Mouse (Mus musculus): ENCODE results near the gene Wipf1.
A peak's percentile ranks its signal among the peaks of the same experiment; 100 is the strongest.
"Not testable (repeated sequence)": the region's sequence is repeated elsewhere in the genome, so short reads cannot be mapped to it uniquely, and the experiment has no call there.

Wipf1 gene

GRCm38 (mm10) chr2:73506337-73506736 is 23.2 kb downstream of the Wipf1 start:
- DNase-seq (ENCODE audit: low spot score in 2 of 2): not testable (repeated sequence)

DNA sequence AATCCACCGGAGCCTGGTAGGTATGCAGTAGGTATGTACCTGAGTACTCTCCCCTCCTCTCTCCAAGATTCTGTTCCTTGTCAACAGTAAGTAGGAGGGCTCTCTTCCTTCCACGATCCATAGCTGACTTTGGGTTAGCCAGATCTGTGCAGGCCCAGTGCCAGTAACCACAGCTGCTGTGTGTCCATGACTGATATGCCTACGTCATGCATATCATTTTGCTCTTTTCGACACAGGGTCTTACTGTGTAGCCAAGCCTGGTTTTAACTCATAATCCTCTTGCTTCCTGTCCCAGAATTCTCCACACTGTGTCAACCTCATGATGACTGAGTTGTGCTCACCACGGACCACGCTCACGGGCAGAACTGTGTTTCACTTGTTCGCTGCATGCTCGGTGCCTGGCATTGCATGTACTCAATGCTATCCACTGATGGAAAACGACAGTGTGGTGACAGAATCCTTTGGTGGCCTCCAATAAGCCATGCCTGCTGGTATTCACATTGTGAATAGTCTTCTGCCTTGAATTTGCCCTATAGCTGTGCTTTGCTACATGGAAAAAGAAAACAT is 26.6 kb downstream of the Wipf1 start:
- no peak for DNase-seq (ENCODE audit: low spot score in 2 of 2)

GRCm38 (mm10) chr2:73500864-73501263 is 28.7 kb downstream of the Wipf1 start:
- no peak for DNase-seq (ENCODE audit: low spot score in 2 of 2)

- no peak for DNase-seq (ENCODE audit: low spot score in 2 of 2)
These were observed 31.2 kb downstream of the Wipf1 start for GRCm38 (mm10) chr2:73498322-73498721.

DNA sequence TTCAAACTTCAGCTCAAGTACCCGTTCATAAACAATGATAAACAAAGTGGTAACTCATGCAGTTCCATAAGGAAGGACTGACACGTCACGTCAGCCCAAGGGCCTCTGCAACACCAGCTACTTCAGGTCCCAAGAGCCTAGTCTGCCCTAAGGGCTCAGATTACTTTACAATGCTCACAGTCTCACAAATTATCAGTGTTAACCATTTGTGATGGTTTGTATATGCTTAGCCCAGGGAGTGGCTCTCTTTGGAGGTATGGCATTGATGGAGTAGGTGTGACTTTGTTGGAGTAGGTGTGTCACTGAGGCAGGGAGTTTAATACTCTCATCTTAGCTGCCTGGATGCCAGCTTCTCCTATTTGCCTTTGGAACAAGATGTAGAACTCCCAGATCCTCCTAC is 32.0 kb downstream of the Wipf1 start:
- no peak for DNase-seq (ENCODE audit: low spot score in 2 of 2)

DNA sequence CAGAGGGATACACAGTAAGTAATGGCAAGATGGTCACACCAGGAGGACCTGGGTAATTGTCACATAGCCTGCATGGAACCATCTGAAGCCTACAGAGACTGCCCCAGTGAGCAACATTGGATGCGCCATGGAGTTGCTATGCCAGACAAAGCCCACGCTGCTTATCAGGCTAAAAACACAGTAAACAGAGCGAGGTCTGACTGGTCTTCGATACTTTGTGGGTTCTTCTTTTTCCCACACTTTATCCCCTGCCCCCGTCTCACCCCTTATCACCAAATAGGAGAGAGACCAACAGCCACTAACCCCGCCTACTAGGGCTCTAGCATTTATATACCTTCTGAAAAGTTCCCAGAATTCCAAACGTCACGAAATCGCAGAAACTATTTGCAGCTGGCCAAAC is 32.6 kb downstream of the Wipf1 start:
- no peak for DNase-seq (ENCODE audit: low spot score in 2 of 2)

- no peak for DNase-seq (ENCODE audit: low spot score in 2 of 2)
These were observed 33.2 kb downstream of the Wipf1 start for GRCm38 (mm10) chr2:73496329-73496685.

- peak; percentile 68 to 70 for DNase-seq (ENCODE audit: low spot score in 2 of 2)
These were observed 33.8 kb downstream of the Wipf1 start for GRCm38 (mm10) chr2:73495617-73496328.

DNA sequence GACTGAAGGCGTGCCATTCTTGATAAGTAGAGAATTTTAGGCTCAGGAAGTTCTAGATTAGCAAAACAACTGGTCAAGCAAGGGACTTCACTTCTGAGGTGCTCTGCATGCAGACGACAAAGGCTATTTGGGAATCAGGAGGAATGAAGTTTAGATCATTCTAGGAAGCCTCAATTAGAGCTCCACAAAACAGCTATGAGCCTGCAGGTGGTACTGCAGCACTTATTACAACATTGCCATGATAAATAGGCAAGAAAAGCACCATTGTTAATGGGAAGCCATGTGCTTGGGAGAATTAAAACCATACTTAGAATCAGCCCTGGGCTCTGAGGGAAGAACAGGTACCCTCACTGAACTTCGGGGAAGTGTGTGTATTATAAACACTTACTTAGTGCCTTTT is 36.0 kb downstream of the Wipf1 start:
- no peak for DNase-seq (ENCODE audit: low spot score in 2 of 2)

DNA sequence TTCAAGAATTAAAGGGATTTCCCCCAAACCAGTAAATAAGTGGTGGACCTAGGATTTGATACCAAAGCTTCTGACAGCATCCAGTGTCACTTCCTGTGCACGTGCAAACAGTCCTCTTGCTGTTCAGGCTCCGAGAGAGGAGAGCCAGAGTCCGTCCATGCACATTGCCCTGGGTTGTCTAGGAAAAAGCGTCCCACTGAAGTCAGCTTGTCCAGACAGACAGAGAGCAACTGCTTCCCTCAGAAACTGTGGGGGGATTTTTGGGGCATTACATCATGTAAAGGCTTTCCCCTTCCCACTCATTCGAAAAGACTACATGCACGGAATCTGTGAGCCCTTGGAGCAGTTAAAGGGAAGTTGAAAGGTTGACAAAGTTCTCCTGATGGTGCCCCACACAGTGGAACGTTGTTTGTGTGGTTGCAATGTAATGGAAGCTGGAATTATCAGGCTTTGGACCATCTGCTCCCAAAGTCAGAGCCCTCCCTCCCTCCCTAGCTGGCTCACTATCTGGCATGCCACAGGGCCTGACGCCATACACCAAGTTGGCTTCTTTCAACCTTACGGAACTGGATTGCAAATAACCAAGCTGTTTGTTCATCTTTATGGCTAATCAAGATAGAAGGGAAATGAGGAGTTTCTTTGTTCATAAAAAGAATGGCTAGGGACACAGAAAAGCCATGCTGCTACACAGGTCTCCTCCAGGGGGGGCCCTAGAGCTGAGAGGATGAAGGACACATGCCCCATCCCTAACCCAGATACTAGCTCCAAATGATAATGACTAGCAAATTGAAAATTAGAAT is 37.9 kb downstream of the Wipf1 start:
- DNase-seq (ENCODE audit: low spot score in 2 of 2): peak; percentile 64 to 72

GRCm38 (mm10) chr2:73490466-73490865 is 39.1 kb downstream of the Wipf1 start:
- DNase-seq (ENCODE audit: low spot score in 2 of 2): no peak

DNA sequence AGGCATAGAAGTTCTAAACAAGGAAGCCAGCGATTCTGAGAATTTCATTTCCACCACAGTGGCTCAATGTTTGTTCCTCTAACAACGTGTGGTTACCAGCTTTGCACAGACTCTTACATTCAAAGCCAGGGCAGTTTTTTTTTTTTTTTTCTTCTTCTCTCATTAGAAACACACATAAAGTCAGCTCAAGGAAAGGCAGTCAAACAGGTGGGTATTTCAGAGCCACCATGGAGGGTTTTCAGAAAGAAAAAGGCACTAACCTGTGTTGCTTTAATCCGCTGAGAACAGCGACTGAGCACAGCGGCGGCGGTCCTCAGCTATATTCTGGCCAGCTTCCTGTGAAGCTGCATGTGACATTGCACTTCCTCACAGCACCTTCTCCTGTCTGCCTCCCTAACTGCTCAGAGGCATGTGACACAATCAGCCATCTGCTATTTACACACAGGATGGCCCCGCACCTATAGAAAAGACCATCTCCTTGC is 43.4 kb downstream of the Wipf1 start:
- peak; percentile 76 to 79 for DNase-seq (ENCODE audit: low spot score in 2 of 2)

- peak; percentile 71 to 77 for DNase-seq (ENCODE audit: low spot score in 2 of 2)
These were observed 44.1 kb downstream of the Wipf1 start for GRCm38 (mm10) chr2:73485236-73486119.

DNA sequence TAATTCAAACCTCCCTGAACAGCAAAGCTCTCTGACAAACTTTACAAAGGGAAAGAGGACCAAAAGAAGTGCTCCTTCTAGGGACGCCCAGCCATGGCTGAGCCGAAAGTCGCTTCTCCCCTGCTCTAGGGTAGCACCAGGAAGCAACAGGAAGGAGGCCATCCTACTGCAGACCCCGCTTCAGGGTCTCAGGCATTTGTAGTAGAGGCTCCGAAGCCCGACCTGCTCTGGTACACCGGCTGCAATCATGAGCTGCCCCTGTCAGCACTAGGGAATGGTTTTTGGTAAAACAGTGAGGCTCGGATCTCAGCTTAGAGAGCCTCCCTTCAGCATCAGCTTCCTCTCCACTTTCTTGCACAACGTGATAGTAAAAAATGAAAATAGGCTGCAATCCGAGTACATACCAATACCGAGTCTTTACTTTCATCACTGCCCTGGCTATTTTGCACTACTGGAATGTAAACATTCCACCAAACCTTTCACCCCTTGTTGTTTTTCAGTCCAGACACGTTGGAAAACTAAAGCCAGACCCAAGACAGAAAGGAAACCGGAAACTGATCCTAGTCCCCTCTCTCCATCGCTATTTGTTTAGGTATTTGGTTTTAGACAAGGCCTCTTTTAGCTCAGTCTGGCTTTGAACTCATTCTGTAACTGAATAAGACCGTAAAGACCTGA is 44.8 kb downstream of the Wipf1 start:
- no peak for DNase-seq (ENCODE audit: low spot score in 2 of 2)

DNA sequence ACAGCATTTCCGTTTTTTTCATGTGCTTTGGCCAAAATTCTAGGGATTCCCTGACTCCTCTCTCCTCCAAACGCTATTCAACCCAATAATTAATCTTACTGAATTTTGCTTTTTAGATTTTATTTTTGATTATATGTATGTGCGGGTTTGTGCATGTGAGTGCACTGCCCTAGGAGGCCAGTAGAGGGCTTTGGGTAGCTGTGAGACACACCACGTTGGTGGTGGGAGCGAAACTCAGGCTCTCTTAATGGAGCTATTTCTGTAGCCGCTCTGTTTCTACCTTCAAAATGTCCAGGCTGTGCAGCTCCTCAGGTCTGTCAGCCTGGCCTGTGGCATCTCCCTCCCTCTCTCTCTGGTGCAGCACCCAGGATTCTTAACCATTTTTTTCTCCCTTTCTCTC is 50.7 kb downstream of the Wipf1 start:
- DNase-seq (ENCODE audit: low spot score in 2 of 2): no peak

DNA sequence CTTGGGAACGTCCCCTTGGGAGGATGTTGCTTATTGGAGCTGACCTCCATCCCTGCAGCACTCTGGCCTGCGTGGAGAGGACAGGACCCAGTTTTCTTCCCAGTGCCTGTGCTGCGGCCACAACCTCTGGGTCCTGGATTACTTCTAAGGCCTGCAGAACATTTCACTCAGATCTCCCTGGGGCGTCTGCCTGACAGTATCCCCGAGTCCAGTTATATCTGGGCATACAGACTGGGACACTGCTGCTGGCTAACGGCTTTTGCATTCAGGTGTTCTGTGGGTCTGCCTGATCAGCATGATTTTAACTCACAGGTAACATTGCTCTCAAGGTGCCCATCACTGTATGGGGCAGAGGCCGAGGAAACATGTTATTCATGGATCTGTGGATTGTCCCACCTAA is 52.0 kb downstream of the Wipf1 start:
- DNase-seq (ENCODE audit: low spot score in 2 of 2): no peak

DNA sequence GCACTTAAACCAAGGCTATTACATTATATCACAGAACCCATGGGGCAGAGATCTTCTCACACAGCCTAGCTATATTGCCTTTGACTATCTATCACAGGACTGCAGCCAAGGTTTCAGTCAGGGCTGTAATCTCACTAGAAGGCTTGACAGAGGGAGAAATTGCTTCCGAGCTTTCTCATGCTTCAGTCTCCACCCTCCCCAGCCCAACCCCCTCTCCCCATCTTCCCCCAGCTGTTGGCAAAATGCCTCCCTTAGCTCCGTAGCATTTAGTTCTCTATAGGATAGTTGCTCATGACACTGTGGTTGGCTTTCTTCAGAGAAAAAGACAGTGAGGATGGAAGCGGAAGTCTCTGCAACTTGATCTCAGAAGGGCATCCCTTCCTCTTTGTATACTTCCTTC is 54.0 kb downstream of the Wipf1 start:
- no peak for DNase-seq (ENCODE audit: low spot score in 2 of 2)

- DNase-seq (ENCODE audit: low spot score in 2 of 2): no peak
These were observed 57.4 kb downstream of the Wipf1 start for GRCm38 (mm10) chr2:73472130-73472529.

DNA sequence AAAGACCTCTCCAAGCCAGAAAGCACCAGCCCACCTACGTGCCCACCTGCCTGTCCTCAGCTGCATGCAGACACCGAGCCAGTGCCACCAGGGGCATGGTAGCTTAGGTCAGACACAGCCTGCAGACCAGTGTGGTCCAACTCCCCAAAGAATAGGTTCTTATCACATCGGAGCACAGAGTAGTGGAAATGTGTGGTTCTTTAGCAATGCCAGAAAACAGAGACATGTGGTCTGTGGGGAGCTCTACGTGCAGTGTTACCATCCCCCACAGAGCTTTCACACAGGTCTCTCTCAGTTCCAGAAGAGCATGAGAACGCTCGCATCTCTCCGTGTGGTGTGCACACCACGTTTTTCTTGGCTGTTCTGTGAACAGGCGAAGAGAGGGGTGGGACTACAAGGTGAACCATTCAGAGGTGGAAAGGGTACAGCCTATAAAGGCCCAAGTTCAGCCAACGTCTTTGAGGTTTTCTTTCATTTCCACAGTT is 59.3 kb downstream of the Wipf1 start:
- peak in 1 of 2 experiments; percentile 38 for DNase-seq (ENCODE audit: low spot score in 2 of 2)

DNA sequence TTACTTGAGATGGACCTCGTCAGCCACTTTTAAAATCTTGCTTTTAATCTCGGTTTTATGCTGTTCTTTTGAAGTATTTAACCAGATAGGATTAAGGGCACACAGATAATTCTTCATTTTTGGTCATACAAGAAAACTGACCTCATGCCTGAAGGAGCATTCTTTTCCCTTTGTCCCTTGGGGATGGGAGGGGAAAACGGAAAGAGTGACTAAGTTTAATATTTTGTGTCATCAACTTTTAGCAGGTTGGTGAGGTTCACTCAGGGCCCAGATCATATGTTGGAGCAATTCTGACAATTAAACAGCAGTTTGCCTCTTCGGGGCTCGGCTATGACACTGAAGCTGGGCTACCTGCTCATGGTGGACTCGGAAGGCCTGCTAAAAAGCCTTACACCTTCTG is 60.0 kb downstream of the Wipf1 start:
- no peak for DNase-seq (ENCODE audit: low spot score in 2 of 2)

- DNase-seq (ENCODE audit: low spot score in 2 of 2): no peak
These were observed 60.5 kb downstream of the Wipf1 start for GRCm38 (mm10) chr2:73468993-73469392.

All from spleen, postnatal 36 days (tissue).